Mouse (Mus musculus): ENCODE measurements around the gene Dnajc8.
"Not testable (repeated sequence)": the region's sequence is repeated elsewhere in the genome, so short reads cannot be mapped to it uniquely, and the experiment has no call there.

Dnajc8 gene

DNA sequence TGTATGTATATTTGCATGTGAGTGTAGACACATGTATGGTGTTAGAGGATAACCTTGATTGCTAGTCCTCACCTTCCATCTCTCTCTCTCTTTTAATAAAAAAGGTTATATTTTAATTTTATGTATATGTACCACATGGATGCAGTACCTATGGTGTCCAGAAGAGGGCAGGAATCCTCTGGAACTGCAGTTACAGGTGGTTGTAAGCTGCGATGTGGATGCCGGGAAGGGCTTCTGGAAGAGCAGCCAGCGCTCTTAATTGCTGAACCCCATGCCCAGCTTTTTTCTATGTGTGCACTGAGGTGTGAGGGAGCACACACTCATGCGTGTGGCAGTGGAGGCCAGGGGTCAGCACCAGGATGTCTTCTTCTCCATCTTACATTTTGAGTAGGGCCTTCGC is 33.8 kb downstream of the Dnajc8 start:
- no peak for DNase-seq

DNA sequence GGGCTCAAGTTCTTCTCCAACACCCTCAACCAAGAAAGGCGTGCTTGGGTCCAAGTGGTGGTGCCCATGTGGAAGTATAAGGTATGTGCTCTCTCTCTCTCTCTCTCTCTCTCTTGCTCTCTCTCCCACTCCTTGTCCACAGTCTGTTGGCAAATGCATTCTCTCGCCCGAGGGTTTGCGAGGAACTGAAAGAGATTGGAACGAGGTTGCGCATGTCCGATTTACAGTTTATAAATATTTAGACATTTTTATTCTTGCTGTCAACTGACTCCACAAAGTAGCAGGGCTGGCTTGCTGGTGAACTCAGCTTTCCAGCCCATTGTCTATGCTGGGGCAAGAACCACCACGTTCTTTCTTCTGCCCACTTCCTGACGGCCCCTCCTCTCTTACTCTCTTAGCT is 35.8 kb downstream of the Dnajc8 start:
- no peak for DNase-seq

DNA sequence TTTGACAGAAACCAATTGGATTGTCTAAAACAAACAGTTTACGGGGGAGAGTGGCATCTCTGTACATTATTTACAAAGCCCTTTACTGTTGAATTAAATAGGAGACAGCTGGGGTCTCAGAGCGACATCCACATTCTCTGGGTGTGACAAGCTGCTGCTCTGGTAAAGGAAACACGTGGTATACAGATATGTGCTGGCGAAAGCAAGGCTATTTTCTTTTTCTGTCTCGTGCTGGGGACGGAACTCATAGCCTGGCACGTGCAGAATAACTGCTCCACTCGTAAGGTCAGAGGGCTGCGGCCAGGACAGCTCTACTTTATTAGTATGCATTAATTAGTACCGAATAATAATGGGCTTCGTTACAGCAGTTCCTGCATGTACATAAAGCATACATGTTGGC is 38.0 kb downstream of the Dnajc8 start:
- DNase-seq: no peak

DNA sequence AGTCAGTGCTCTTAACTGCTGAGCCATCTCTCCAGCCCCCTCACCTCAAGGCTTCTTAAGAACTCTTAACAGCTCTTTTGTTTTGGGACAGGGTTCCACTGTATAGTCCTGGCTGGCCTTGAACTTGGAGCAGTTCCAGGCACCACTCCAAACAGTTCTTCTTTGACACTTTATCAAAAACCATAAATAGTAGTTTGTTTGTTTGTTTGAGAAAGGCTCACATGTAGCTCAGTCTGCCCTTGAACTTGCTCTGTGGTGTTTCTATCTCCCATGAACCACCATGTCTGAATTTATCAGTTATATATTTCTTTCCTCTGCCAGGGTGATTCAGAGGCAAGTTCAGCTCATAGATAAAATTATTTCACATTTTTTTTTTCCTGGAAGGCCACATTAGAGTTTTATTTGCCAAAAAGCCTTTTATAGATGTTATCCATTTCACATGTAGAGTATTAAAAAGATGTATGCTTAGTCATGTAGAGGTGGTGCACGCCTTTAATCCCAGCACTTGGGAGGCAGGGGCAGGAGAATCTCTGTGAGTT is 39.5 kb downstream of the Dnajc8 start:
- no peak for DNase-seq

DNA sequence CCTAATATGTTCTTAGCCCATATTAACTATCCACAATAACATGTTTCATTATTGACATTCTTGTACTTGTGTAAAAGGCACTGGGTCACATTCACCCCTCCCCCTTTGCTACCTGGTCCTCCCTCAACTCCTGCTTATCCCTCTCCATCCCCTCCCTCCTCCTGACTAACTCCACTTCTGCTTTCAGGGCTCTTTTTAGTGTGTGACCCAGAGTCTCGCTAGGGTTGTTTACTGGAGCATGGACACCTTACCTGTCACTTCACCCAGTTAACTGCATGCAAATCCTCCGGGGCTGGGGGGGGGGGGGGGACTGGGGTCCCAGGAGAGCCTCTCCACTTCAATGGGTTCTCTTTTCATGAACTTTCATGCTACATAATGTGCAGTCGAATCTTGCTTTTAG is 48.4 kb downstream of the Dnajc8 start:
- no peak for DNase-seq

DNA sequence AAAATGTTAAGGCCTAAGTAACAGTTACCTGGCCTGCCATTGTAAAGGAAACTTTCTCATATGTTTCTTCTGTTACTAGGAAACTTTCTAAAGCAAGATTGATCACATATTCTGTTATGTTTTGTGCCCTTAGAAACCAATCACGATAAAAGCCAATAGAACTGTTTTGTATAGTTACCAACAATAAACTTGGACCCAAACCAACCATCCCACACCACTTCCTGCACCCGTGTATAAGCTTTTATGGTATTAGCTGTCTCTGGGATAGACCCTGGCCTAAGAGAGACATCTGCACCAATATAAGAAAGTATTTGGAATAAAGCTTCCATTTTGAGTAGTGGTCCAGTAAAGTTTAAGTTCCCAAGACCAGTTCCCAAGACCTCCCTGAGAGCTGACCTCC is 49.6 kb downstream of the Dnajc8 start:
- no peak for DNase-seq

DNA sequence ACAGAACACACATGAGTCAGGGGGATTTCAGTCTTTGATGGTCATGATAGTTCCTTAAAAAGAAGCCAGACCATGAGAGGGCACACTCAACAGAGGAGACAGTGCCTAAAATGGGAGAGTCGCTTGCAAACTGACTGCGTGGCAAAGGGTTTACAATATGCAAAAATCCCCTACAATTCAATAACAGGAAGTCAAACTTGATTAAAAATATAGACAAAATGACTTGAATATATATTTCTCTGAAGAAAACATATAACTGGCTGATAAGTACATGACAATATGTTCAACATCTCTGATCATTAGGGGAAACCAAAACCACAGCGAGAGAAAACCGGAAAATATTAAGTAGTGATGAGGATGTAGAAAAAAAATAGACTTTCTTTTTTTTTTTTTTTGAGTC is 50.9 kb downstream of the Dnajc8 start:
- no peak for DNase-seq

DNA sequence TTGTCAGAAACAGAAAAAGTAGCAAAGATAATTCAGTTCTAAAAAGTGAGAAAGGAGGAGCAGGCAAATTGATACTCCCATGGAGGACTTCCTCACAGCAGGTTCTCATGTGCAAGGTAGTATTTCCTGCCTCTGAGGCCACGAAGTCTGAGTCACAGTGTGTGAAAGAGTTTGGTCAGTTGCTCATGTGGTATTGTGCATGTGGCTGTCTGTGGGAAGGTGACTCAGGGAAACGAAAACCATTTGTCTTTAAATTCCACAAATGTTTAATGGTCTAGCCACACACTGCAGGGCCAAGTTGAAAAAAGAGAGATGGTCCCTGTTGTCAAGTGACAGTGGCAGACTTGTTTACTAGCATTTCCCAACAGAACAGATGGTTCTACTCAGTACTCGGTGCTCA is 53.2 kb downstream of the Dnajc8 start:
- DNase-seq: no peak

DNA sequence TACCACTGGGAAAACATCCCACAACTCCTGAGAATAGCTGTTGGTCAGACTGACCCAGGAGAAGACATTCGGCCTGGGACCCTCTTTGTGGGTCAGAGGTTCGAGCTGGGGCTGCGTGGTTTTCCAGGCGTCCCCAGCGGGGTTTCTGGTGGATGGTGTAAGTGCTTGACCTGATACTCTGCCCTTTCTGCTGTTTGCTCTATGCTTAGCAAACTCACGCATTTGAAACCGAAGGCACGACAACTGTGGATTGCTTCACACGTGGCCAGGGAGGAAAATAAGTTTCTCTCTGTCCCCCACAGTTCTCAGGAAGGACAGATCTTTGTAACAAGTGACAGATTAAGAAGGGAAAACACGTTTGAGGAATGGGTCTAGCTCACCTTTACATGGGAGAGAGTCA is 55.3 kb downstream of the Dnajc8 start:
- DNase-seq: no peak

DNA sequence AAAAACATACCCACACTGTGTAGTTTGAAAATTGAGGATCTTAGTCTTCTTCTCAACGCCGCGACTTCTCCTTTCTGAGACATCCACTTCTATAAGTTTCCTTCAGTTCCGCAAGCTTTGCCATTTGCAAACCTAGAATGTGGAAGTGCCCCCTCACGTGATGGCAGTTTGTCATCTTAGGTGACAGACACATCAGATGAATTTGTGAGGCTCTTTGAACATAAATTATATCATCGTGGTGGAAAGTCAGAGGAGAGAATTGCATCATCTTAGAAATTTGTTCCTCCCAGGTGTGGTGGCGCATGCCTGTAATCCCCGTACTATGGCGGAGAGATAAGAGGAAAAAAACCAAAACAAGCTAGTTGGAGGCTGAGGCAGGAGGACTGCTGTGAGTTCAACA is 57.6 kb downstream of the Dnajc8 start:
- no peak for DNase-seq

DNA sequence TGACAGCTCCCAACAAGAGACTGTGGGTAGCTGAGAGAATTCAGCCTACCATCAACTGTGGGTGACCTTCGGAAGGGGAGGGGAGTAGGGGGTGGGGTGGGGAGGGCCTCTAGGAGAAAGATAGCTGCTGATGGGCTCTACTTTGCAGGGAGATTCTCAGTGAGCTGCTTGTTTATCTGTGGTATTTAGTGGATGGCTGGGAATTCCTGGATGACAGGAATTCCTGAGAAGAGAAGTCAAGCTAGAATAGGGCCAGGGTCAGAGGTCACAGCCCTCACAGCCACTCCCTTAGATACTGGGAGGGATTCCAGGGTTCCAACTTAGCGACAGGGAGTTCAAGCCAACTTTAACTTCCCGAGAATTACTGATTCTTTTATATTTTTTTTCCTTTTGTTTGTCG is 58.8 kb downstream of the Dnajc8 start:
- DNase-seq: no peak

DNA sequence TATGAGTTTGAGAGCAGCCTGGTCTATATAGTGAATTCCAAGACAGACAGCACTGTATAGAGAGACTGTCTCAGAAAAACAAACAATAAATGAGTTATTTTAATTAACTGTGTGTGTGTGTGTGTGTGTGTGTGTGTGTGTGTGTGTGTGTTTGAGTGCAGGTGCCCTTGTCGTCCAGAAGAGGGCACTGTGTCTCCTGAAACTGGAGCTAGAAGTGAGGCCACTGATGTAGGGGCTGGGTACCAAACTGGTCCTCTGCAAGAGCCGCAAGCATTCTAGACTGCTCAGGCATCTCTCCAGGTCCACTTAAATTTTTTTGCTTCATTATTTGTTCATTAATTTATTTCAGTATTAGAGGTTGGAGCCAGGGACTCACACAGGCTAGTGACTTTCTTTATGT is 63.5 kb downstream of the Dnajc8 start:
- DNase-seq: no peak

DNA sequence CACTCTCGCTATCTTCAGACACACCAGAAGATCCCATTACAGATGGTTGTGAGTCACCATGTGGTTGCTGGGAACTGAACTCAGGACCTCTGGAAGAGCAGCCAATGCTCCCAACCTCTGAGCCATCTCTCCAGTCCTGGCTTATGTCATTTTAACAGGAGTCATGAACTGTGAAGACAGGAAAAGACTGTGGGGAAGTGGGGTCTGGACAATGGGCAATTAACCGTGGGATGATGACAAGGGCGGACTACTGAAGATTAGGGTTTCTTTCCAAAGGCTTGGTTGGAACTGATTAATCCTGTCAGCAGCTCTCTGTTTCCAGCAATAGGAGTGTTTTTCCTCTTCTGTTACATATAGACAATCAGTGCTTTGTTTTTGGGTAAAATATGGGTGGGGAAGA is 64.4 kb downstream of the Dnajc8 start:
- DNase-seq: no peak

DNA sequence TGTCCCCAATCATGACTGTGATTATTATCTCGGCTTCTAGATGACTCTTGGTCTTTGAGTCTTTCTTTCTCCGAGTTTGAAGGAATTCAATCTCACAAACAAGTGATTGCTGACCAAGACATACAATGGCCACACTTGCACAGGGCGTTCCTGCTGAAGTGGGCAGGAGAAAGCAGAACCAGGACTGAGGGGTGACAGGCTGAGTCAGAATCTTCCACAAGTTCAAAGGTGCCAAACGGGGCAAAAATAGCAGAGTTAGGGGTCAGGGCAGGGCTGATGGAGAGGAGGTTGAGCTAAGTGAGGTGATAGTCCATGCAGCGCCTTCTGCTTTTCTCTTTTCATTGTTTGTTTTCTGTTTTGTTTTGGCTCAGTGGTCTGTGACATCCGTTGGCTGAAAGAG is 65.1 kb downstream of the Dnajc8 start:
- no peak for DNase-seq

DNA sequence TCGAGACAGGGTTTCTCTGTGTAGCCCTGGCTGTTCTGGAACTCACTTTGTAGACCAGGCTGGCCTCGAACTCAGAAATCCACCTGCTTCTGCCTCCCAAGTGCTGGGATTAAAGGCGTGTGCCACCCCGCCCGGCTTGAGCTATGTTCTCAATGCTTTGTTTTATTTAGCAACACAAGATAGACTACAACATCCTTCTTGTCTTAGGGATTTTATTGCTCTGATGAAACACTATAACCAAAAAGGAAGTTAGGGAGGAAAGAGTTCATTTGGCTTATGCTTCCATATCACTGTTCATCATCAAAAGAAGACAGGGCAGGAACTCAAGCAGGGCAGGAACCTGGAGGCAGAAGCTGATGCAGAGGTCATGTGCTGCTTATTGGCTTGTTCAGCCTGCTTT is 65.9 kb downstream of the Dnajc8 start:
- not testable (repeated sequence) for DNase-seq

Measured in kidney, adult 18-20 months (tissue).